Mouse (Mus musculus): ENCODE data around the gene Ltbp1. TPM values are rescaled to one million over a fixed set of nuclear protein-coding genes. Genes with fewer than 3 reads are reported as not detected.

The Ltbp1 gene
- total RNA-seq, 2 experiments from 2014 or later, result 24.6 to 29.1 TPM

DNA sequence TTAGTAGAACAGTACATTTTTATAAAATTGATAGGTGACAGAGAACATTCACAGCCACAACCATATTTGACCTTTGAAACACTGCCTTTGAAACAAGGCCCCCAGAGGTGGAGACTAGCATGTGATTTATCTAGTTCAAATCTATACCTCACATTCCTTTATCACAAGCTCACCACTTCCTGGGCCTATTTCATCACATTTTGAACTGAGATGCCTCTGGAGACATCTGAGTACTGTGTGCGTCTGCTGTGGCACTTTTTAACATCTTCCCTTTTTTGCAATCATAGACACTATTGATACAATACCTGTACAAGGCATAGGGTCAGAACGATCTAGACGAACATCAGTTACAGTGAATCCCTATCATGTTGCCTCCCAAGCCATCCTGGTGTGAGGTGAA, 232.1 kb downstream of the Ltbp1 start:
- no peak for DNase-seq

DNA sequence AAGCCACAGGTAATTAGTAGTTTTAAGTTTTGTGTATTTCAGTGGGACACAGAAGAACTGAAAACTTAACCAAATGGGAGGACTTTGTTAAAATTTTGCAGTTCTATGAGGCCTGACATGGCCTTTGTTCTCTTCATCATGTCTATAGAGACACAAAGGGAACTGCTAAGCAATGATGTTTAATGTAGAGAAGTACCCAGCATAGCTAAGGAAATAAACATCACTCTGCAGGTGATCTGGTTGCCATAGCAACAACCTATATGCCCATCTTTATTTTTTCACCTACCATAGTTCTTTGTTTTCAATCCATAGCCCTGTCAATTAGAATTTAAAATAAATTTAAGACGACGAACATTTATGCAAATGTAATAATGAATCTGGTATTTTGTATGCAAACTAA, 233.3 kb downstream of the Ltbp1 start:
- DNase-seq, result no peak

DNA sequence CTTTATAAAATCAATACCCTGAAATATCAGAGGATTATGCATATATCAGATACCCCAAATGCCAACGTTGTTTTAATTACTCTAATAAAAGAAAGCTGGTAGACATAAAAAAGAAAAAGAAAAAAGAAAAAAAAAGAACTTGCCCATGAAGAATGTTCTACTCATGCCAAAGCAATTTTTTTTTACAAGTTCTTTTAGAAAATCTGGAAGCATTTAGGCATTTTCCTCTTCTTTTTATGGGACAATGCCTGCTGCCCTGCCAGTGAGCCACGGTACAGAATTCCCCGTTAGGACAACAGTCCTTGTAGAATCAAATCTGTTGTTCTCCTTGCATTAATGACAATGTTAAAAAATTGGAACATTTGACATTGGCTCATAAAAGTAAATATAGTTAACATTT, 234.2 kb downstream of the Ltbp1 start:
- DNase-seq, result no peak

DNA sequence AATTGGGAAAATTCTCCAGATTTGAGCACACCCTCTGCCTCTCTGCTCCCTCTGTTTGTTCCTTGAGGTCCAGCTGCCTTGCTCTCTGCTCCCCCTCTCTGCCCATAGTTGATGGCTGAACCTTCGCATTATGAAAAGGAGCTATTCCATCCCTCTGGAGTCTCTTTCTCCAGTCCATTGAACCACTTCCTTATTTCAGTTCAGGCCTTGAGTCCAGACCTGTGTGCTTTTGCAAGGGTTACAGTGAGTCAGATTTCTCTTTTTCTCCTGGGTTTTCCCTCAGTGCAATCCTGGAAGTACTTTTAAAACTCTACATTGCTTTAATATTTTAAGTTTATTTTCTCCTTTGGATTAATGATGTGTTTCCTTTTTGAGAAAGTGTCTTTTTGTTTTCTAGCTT, 236.7 kb downstream of the Ltbp1 start:
- DNase-seq, result no peak

DNA sequence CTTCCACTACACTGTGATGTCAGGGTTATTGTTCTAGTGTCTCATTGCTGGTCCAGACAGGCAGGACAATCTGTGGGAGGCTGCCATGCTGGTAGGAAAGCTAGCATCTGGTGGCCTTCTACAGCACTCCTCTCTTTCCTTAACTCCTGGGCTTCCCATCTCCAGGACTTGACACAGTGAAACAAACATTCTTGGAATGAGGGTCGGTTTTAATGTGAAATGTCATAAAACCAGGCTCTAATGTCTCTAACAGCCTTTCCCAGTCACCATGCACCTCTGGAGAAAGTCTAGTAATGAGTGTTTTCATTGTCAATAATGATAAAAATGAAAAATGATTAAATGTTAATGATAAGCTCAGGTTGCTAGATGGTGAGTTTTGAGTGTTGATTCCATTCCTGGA, 237.9 kb downstream of the Ltbp1 start:
- no peak for DNase-seq

DNA sequence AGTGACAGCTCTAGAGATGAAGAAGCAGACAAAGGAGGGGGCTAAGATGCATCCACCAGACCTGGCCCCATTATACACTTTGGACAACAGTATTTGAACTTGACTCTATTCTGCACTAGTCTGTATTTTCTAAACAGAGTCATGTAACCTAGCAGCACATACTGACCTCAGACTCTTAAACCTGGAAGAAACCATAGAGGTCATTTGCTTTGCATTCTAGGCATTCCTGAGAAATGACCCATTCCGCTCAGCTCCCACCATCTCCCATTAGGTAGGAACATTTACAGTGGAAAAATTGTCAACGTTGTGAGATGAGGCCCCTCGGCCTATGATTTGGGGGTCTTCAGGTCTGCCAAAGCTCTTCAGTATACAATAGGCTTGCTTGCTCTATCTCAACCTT, 238.8 kb downstream of the Ltbp1 start:
- DNase-seq, result no peak

DNA sequence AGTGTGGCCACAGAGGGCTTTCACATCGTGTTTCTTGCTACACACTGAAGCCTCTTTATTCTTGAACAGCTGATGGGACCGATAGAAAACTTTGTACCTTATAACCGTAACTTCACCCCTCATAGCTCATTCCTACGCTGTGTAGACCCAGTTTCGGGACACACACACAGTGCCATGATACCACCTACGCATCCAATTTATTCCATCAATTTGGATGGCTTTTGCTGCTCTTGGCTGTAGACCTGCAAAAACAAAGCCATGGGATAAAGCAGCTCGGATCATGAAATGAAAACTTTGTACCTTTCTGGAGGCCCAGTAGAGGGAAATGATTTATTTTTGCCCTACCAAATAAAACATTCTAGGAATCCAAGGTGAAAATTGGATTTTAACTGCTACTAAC, 239.7 kb downstream of the Ltbp1 start:
- DNase-seq, result no peak

DNA sequence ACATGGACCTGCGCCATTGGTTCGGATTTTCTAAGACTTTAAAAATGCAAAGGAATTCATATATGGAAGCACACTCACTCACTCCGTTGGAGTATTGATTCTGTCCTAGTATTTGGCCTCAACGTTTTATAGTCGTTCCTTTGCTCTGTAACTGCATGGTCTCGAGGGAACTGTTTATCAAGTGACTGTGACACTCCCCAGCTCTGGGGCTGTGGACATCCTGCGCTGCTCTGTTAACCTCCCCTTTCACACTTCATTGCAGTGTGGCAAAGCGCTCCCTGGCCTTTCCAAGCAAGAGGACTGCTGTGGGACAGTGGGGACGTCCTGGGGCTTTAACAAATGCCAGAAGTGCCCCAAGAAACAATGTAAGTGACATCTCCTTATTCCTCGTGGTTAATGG, 243.3 kb downstream of the Ltbp1 start:
- no peak for DNase-seq

DNA sequence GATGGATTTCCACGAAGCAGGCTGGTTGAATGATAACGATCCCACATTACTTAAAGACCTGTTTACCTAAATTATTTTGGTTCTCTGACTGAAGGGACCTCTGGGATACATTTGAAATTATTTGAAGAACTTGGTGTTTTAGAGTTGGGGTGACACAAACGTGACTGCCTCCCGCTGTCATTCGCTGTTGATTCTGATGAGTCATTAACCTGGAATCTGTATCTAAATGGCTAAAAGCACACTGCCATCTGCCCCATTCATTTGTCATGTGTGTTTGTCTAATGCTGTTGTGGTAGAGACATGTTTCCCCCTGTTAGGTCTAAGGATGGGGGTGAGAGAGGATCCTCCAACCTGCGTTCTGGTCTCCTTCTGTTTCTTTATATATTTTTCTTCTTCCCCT, 245.2 kb downstream of the Ltbp1 start:
- DNase-seq, result no peak

DNA sequence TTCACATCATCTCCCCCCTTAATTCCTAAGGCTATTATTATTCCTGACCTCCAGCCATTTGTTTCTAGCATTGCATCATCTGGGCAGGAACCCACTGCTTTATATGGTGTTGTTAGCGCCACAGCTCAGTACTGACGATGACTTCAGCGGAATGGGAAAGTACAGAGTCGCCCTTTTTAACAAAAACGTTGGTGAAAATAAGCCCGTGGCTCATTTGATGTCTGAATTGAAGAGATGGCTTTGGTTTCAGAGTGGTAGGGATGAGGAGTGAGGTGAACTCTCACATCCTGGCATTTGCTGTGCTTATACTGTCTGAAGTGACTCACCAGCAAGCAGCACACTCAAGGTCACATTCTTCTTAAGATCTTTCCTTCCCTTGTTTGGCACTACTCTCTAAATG, 245.7 kb downstream of the Ltbp1 start:
- no peak for DNase-seq

DNA sequence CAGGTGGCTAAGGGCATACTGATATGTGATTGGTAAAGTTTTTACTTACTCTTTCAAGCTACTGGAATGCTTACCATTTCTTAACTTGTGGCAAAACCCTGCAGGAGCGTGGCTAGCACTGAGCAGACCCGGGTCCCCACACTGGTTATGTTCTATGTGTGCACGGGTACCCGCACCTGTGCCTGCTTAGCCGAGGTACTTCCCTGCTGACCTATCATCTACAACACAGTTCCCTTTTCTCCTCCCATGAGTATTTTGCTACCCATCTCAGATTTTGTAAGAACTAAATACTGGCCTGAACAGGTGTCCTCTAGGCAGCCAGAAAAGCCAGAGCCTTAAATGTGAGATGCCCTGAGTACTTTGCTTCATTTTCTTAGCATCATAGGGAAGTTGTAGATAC, 247.2 kb downstream of the Ltbp1 start:
- DNase-seq, result no peak

DNA sequence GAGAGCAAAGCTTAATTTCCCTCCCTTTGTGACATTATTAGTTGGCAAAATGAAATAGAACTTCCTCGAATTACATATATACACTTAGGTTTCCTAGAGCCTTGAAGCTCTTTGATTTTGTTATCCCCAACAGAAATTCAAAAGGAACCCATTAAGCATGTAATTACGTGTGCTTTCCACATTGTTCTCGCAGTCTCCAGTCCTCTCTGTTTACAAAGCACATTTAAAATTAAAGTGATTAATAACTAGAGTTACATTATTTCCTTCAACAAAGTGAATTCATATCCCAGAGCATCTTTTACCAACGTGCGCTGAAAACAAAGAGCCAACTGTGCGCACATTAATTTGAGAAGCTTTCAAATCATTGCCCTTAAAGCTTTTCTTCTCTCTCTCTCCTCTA, 249.5 kb downstream of the Ltbp1 start:
- no peak for DNase-seq

DNA sequence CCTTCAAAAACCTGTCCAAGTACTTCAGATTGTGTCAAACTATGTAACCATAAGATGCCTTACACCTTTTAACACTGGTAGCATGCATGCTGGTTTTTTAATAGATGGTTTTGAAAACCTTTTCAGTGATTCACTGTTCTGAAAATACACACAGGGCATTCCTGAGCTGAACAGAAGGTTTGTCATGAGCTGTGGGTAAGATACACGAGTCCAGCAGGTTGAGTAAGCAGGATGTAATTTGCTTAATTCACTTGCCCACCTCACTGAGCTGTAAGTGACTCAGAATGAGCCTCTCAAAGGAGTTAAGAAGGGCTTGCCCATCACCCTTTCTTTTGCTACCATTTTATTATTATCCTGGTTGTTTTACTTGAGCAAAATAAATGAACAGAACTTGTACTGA, 250.6 kb downstream of the Ltbp1 start:
- DNase-seq, result no peak

DNA sequence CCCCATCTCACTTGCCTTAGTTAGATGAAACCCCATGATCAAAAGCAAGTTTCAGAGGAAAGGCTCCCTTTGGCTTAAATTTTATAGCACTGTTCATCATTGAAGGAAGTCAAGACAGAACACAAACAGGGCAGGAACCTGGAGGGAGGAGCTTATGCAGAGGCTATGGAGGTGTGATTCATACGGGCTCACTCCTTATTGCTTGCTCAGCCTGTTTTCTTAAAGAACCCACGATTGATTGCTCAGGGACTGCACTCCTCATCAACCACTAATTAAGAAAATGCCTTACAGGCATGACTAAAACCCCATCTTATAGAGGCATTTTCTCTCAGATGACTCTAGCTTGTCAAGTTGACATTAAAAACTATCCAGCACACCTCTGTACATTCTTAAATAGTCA, 253.1 kb downstream of the Ltbp1 start:
- DNase-seq, result no peak

DNA sequence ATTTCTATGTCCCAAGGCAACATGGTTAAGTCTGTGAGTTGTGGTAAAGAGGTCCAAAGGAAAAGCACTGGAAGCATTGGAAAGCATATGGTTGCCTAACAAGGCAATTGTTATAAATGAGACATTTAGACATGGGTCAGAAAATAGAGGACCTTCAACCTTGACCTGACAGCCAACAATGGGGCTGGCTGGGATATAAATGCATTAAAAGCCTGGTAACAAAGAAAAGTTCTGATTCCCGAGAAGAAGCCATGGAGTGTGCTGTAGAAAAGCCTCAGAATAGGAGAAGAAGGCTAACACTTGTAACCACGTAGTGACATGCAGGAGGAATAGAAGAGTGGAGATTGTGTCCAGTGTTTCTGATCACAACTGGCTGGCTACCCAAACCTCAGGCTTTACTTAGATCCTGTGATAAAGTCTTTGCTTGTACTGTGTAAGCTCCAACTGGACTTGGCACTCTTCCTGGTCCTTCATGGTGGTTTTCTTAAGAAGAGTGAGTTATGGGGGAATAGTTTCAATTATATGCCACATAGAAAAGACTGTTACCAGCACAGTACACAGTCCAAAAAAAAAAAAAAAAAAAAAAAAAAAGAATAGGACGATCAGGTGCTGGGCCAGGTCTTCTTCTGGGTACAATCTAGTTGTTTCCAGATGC, 258.1 kb downstream of the Ltbp1 start:
- DNase-seq, result no peak

DNA sequence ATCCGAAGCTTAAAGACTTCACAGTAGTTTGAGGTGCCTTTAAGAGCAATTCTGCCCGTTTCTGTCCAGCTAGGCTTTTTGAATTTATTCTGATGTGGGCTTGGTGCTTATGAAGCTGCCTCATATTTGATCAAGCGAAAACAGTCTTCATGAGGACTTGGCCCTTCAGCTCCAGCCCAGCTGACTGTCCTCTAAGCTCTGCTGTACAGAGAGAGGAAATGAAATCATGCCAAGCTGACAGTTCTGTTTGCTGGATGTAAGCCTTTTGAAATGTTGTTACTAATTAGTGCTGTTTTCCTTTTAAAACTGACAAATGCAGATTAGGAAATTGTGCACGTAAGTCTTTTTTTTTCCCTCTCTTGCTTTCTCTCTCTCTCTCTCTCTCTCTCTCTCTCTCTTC, 263.1 kb downstream of the Ltbp1 start:
- DNase-seq, result no peak

DNA sequence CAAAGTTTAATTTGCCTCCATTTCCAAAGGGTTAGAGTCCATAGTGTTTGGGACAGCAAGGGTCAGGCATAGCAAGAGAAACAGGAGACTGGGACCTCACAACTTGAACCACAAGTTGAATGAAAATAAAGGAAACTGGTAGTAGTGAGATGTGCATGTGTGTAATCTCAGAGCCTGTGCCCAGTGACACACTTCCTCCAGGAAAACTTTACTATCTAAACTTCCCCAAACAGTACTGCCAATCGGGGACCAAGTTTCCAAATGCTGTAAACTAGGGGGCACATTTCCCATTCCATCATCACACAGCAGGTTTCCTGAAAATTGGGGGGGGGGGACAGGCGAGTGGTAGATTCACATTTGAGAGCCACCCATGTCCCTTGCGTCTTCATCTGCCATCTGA, 267.1 kb downstream of the Ltbp1 start:
- no peak for DNase-seq

DNA sequence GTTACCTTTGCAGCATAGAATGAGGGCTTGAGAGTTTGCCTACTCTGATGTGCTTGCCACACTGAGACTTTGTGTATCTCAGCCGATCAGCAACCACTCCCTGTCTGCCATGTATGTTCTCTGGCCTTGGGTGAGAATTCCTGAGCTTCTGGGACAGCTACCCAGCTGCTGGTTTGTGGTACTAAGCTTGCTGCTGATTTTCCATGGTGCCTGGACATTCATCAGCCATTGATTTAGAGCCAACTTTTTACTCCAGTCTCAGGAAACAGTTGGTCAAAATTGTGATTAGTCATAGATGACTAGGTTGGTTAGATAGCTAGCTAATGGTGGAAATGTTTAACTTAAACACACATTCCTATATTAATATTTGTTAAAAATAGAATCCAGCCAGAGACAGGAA, 267.9 kb downstream of the Ltbp1 start:
- no peak for DNase-seq

DNA sequence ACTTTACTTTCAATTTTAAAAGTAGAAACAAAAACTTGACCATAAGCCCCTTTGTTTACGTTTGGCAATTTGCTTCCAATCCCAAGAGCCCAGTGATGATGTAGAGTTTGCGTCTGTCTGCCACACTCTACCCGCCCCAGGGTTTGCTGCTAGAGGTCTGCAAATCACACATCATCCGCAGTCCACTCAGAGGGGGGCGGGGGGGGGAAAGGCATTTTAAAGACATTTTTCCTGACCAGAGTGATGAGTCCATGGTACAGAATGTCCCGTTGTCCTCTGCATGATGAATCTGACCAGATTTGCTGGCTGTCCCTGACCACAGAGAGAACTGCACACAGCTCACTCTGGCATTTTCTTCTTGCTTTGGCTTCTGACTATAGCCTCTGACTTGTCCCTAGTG, 269.9 kb downstream of the Ltbp1 start:
- no peak for DNase-seq

DNA sequence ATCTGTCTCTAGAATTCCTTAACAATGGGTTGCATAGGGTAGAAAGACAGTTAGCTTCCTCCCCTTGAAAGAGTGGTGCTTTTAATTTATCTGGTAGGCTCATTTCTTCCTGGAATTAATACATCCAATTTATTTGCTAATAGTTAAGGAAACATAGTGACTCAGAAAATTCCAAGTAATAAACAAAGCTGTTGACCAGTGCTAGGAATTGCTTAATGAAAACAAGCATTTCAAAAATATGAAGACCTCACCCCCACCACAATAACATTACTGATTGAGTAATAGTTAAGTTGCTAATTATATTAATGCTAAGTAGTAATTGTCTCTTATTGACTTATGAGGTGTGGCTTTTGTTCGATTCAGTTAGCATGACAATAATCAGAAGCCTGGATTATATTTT, 272.7 kb downstream of the Ltbp1 start:
- DNase-seq, result no peak

DNA sequence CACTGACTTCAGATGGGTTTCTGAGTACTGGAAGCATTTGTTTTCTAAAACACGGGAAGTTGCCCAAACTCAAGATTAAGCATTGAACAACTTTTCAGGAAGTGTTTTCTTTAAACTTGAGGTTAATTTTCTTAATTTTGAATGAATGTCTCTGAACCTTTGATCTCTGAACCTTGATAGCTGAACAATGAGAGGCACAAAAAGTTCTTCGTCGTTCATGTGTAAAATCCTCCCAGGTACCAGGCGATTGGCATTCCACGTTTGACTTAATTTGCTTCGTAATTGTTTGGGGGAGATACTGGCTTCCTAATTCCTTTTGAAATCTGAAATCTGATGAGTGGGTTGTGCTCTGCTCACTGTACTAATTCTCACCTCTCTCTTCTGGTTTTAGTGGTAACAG, 273.2 kb downstream of the Ltbp1 start:
- no peak for DNase-seq

DNA sequence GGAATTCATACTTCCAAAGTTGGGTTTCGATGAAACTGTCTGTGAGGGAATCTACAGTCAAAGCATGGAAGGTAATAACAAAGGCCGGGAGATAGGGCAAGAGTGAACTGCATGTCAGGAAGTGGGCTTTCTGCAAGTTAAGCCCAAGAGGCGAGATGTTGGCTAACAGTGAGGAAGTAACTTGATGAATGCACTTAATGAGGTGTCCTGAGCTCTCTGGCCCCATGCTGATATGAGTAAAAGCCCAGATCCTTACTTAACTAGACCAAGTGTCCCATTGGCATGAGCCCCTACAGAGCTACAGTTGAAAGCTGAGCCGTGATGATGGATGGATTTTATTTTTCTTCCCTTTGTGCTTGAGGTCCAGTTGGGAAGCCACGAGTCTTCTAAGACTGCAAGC, 276.0 kb downstream of the Ltbp1 start:
- no peak for DNase-seq

DNA sequence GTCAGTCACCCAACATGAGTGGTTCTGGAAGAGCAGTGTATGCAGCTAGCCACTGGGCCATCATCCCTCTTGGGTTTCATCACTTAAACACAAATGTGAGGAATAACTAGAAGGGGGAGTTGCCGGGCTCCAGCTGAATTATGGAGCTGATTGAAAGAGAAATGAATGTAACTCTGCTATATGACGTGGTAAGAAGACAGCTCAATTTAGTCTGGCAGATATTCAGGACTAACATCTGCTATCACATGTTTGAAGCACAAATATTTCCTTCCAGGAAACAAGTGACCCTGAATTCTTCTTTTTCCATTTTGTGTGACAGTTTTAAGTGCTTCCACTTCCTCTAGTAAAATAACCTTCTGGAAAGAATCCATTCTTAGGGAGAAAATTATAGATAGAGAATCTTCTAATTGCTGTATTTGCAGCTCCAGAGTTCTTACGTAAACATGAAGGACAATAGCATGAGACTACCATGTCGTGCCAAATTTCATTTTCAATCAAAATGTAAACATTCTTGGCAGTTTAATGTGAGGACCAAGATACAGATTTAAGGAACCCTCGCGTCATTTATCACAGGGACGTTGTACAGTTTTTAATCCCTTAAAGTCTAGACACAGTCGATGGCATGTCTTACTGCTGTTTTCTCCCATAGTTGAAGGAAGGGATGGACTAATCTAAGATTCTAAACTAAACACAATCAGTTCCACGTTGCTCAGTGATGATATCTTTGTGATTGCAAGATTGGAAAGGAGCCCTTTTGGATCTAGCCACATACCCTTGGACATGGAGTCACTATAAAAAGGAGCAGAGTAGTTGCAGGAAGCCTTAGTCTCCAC, 279.7 kb downstream of the Ltbp1 start:
- DNase-seq, result no peak

DNA sequence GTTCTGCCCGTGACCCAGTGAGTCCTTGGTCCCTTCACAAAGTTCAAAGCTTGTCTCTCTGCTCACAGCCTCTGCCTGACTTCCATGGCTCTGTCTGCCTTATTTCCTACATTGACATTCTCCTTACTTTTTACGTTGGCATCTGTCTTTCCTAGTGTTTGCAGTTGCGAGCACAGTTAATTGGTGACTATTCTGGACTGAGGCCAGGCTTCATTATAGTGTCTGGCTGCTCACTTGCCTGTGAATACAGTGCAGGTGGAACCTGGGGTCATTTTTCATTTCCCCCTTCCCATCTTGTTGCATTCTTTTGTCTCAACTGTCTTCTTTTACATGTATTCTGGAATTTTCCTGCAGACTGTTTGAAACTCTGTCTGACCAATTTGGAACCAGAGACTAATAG, 287.6 kb downstream of the Ltbp1 start:
- no peak for DNase-seq

Measured in gastrocnemius, postnatal 10 days (tissue).